Mouse (Mus musculus) forebrain, embryonic 14.5 days (tissue): ENCODE data around the gene 3110082I17Rik. TPM values are rescaled to one million over a fixed set of nuclear protein-coding genes. Genes with fewer than 3 reads are reported as not detected.

Experiments
- ATAC-seq: fragments of 200-750 bp; cut with Nextera tagmentation; 2 replicates; pipeline ENCODE4 v1.8.0; 2017; ENCODE audit warnings: mild to moderate bottlenecking, moderate library complexity
- DNase-seq: peaks from one replicate; pipeline ENCODE4 v3.0.0-alpha.2; 2015; ENCODE audit warnings: low spot score
- H3K27ac ChIP-seq: fragments of 300-500 bp; sonication (generic); 2 replicates; pipeline ENCODE4 v1.5.1; 2014; ENCODE audit warnings: low read depth, mild to moderate bottlenecking, control low read depth, low read length, moderate library complexity
- H3K27me3 ChIP-seq: fragments of 300-500 bp; sonication (generic); replicated peaks from 2 replicates; pipeline ENCODE4 v1.6.1; 2014; ENCODE audit warnings: low read length, control low read depth, mixed read lengths; ENCODE audit not compliant: control insufficient read depth, insufficient read depth
- H3K36me3 ChIP-seq: fragments of 300-500 bp; sonication (generic); 2 replicates; pipeline ENCODE4 v1.6.1; 2014; ENCODE audit warnings: low read length, control low read depth; ENCODE audit not compliant: control insufficient read depth, insufficient read depth
- H3K4me1 ChIP-seq: fragments of 300-500 bp; sonication (generic); 2 replicates; pipeline ENCODE4 v1.6.1; 2014; ENCODE audit warnings: antibody characterized with exemption, low read length, control low read depth; ENCODE audit not compliant: control insufficient read depth, insufficient read depth
- H3K4me2 ChIP-seq: fragments of 300-500 bp; sonication (generic); 2 replicates; pipeline ENCODE4 v1.6.1; 2014; ENCODE audit warnings: mild to moderate bottlenecking, control low read depth, low read length
- H3K4me3 ChIP-seq: fragments of 300-500 bp; sonication (generic); 2 replicates; pipeline ENCODE4 v1.5.1; 2014; ENCODE audit warnings: low read depth, low read length, control low read depth
- H3K9ac ChIP-seq: fragments of 300-500 bp; sonication (generic); 2 replicates; pipeline ENCODE4 v1.6.1; 2014; ENCODE audit warnings: mild to moderate bottlenecking, low read length, control low read depth, moderate library complexity
- H3K9me3 ChIP-seq: fragments of 300-500 bp; sonication (generic); replicated peaks from 2 replicates; pipeline ENCODE4 v1.6.1; 2016; ENCODE audit warnings: low read length, control low read depth, mixed read lengths; ENCODE audit not compliant: control insufficient read depth
- WGBS: fragments of 180-500 bp; shearing (Covaris S2); extraction: QIAGEN DNeasy Blood & Tissue Kit; methylation state at CpG from one replicate; pipeline ENCODE4 v1.1.7; 2014; 5-methylcytosine and 5-hydroxymethylcytosine counted together
- polyA plus RNA-seq: library from polyadenylated mRNA; unstranded; fragments of >200 nt; fragmentation: Nextera tagmentation; extraction: Ambion mirVana; gene quantifications from 2 replicates; pipeline ENCODE4 v1.2.1, GENCODE M21; 2014

The 3110082I17Rik gene
- polyA plus RNA-seq, 1 experiment from 2014 or later: 14.9 TPM

DNA sequence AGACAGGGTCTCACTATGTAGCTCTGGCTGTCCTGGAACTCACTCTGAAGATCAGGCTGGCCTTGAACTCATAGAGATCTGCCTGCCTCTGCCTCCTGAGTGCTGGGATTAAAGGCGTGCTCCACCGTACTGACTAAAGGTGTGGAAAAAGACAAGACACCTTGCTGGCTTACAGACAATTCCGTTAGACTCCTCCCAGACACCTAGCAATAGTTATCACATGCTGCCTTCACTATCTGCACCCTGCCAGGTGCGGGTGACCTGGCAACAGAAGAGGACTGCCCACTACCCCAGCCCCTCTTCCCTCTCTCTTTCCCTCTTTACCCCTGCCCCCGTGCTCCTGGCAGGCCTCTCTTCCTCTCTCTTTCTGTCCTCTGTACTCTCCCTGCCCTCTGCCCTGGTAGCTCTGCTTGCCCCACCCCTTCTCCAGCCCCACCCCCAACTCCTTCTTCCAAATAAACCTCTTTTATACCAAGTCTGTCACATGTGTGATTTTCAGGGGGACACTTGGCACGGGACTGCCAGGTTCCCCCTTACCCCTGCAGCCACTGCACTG is 86.4 kb downstream of the 3110082I17Rik start:
- Histone ChIP-seq H3K4me1 (peaks cover 9% of the 10 kb centered on the region), H3K36me3 (no peaks in the 10 kb centered on the region), H3K9me3 (no peaks in the 10 kb centered on the region), H3K27ac (no peak overlapping the region), H3K4me3 (no peak overlapping the region), H3K4me2 (no peak overlapping the region), H3K27me3 (no peaks in the 10 kb centered on the region), H3K9ac (no peak overlapping the region)
- DNase-seq: no peak
- WGBS: 83% methylated on average over 6 of the region's 6 CpGs
- ATAC-seq: no peak

DNA sequence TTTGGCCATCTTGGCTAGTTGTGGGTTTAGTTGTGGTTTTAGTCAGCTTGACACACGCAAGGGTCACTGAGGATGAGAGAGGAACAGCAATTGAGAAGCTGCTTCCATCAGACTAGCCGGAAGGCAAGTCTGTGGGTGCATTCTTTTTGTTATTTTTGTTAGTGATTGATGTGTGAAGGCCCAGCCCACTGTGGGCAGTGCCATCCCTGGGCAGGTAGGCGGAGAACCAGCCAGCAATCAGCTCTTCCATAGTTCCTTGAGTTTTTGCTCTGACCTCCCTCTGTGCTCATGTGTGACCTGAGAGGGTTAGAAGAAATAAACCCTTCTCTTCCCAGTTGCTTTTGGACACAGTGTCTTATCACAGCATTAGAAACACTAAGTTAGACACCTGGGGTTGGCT is 87.2 kb downstream of the 3110082I17Rik start:
- no peak overlapping the region for H3K4me2 ChIP-seq
- no peak overlapping the region for H3K9ac ChIP-seq
- ATAC-seq: no peak
- no peaks in the 10 kb centered on the region for H3K27me3 ChIP-seq
- H3K4me3 ChIP-seq: no peak overlapping the region
- DNase-seq: no peak
- H3K9me3 ChIP-seq: no peaks in the 10 kb centered on the region
- H3K27ac ChIP-seq: no peak overlapping the region
- peaks cover 9% of the 10 kb centered on the region for H3K4me1 ChIP-seq
- 79% methylated on average over 3 of the region's 3 CpGs for WGBS
- H3K36me3 ChIP-seq: no peaks in the 10 kb centered on the region

DNA sequence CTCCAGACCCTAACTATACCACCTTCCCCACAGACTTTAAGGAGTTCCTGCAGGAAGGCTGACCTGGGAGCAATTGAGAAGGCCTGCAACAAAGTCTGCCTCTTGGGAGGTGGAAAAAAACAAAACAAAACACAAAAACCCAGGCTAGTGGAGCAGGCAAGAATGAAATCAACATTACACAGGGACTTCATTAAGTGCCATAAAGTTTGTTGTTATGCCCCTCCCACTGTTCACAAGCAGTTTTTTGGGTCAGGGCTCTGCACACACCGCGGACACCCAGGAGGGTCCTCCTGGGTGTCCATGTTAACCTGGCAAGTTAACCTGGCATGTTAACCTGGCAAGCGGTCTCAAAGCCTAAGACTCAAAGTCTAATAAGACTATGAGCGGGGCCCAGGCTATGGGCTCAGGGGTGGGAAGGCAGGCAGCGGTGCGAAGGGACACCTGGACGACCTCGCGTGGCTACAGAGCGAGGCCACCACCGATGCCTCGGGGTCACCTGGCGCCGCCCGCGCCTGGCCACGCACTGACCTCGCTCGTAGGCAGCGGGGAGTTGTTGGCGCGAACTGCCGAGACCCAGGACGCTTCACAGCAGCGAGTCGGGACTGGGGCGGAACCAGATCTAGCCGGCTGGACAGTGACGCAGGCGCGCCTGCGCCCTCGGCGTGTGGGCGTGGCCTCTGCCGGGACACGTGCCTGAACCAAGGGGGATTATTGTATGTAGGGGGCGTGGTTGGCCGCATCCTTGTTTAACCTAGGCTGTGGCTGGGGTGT is 88.5 kb downstream of the 3110082I17Rik start:
- Histone ChIP-seq H3K4me3 (peak overlapping the region; percentile 51), H3K4me1 (peaks cover 9% of the 10 kb centered on the region), H3K27me3 (no peaks in the 10 kb centered on the region), H3K27ac (peak overlapping the region; percentile 66), H3K36me3 (no peaks in the 10 kb centered on the region), H3K9ac (peak overlapping the region; percentile 84), H3K9me3 (no peaks in the 10 kb centered on the region), H3K4me2 (peak overlapping the region; percentile 92)
- DNase-seq: peak; percentile 93
- 2% methylated on average over 39 of the region's 39 CpGs for WGBS
- peak; percentile 96 for ATAC-seq

DNA sequence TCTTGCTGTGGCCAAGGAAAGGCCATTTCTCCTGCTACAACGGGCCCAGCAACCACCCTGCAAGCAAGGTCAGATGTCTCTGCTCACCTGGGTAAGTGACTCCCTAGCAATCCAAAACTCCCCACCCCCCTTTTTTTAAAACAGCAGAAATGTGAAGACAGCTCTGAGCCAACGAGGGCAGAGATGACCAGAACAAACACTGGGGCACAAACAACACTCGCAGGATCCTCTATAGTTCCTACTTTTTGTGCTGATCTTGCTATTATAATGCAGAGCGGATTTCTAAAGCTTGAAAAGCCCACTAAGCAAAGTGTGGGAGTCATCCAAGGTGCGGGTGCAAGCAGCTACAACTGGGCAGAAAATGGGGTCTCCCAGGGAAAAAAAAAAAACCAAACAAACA is 89.2 kb downstream of the 3110082I17Rik start:
- Histone ChIP-seq H3K4me3 (no peak overlapping the region), H3K9ac (peak overlapping the region; percentile 84), H3K27ac (no peak overlapping the region), H3K4me2 (peak overlapping the region; percentile 92), H3K9me3 (no peaks in the 10 kb centered on the region), H3K27me3 (no peaks in the 10 kb centered on the region), H3K36me3 (no peaks in the 10 kb centered on the region), H3K4me1 (peaks cover 9% of the 10 kb centered on the region)
- ATAC-seq: no peak
- no peak for DNase-seq
- 65% methylated on average over 5 of the region's 5 CpGs for WGBS

DNA sequence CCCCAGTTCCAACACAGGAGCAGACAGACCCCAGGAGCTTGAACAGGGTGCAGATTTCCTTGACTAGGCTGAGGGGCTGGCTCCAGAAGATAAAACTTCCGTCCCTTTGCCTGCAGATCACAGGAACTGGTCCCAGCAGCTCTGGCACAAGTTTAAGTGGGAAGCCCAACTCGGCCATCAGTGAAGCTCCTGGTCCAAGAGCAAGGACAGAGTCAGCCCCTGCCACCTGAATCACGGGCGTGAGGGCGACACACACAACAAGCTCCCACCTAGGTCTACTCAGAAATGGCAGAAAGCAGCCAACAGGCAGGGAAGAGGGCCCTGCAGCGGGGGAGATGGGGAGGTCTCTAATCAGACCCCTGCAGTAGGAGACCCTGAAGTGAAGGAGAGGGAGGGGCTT is 90.0 kb downstream of the 3110082I17Rik start:
- H3K9ac ChIP-seq: no peak overlapping the region
- WGBS: 86% methylated on average over 6 of the region's 6 CpGs
- peaks cover 9% of the 10 kb centered on the region for H3K4me1 ChIP-seq
- no peak overlapping the region for H3K27ac ChIP-seq
- no peaks in the 10 kb centered on the region for H3K27me3 ChIP-seq
- ATAC-seq: no peak
- H3K4me2 ChIP-seq: no peak overlapping the region
- no peaks in the 10 kb centered on the region for H3K9me3 ChIP-seq
- no peaks in the 10 kb centered on the region for H3K36me3 ChIP-seq
- no peak overlapping the region for H3K4me3 ChIP-seq
- no peak for DNase-seq

DNA sequence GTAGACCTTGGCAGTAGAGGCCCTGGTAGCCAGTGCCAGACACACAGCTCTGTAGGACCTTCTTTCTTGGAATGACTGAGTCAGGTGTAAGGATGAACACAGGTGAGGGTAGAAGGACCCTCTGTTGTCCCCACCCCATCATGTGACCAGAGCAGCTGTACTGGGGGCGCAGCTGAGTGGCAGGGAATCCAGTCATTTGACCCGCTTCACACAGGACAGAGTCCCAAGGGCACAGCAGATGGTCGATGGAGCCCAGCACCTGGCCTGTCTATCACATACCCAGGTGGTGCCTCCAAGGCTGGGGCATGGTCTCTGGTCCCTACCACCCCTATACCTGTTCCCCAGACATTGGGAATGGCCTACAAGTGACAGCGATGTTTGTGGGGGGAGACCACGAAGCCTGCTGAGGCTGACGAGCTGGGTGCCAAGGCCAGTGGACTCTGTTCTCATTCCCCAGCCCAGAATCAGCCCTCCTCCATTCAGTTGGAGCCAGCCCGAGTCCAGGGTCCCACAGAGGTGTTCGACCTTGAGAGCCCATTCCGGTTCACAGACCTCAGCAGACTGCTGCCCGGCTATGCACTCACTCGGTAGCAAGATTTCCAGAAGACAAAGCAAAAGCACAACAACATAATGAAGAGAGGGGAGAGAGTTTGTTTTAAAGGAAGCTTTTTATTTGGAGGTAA is 91.5 kb downstream of the 3110082I17Rik start:
- H3K4me3 ChIP-seq: no peak overlapping the region
- DNase-seq (no peak), ATAC-seq (no peak)
- no peaks in the 10 kb centered on the region for H3K9me3 ChIP-seq
- 80% methylated on average over 11 of the region's 11 CpGs for WGBS
- H3K4me2 ChIP-seq: no peak overlapping the region
- H3K4me1 ChIP-seq: peaks cover 9% of the 10 kb centered on the region
- no peaks in the 10 kb centered on the region for H3K36me3 ChIP-seq
- no peaks in the 10 kb centered on the region for H3K27me3 ChIP-seq
- H3K9ac ChIP-seq: no peak overlapping the region
- no peak overlapping the region for H3K27ac ChIP-seq

DNA sequence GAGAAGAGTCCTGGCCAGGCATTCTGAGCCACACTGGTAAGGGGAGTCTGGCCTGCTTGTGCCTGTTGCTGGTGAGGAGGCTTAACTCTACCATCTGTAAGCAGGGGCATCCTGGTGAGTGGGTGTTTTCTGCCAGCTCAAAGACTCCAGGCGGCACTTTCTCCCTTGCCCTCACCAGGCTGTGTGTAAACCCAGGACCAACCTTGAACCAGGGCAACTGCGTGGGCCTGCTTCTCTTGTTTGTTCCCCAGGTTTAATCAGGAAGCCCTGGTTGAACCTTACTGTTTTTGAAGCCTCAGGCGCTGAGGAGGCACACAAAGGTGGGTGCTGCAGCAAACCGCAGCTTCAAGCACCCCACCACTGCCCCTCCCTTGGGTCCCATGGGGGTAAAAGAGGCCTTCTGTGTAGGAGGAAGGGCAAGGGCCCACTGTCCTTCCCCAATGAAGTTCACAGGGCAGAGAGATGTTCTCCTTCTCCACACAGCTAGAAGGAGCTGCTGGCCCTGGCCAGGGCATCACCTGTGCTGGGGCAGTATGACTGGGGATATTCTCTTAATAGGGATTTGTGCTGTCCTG is 92.4 kb downstream of the 3110082I17Rik start:
- WGBS: 92% methylated on average over 4 of the region's 4 CpGs
- no peaks in the 10 kb centered on the region for H3K9me3 ChIP-seq
- no peak for ATAC-seq

DNA sequence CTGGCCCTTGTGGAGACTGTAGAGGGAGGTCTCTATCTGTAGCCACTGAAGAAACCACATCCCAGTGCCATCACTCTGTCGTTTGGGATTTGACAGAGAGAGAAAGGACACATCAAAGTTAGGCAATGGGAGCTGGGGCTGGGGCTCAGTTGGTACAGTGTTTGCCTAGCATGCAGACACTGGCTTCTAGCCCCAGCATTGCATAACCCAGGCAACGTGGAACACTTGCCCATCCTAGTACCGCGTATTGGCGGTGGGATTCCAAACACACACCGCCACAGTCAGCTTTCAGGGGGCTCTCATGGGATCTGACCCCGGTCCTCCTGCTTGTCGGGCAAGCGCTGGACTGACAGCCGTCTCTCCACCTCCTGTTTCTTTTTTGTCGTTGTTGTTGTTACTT is 93.8 kb downstream of the 3110082I17Rik start:
- H3K4me3 ChIP-seq: no peak overlapping the region
- H3K36me3 ChIP-seq: peaks cover 5% of the 10 kb centered on the region; the same call in 1 of the 2 replicates
- DNase-seq: no peak
- no peak overlapping the region for H3K27ac ChIP-seq
- H3K9ac ChIP-seq: no peak overlapping the region
- H3K27me3 ChIP-seq: no peaks in the 10 kb centered on the region
- no peaks in the 10 kb centered on the region for H3K9me3 ChIP-seq
- no peak overlapping the region for H3K4me2 ChIP-seq
- ATAC-seq: no peak
- H3K4me1 ChIP-seq: peaks cover 2% of the 10 kb centered on the region; the same call in 1 of the 2 replicates
- 81% methylated on average over 11 of the region's 11 CpGs for WGBS

More for the DNA sequence above, 92.4 kb downstream of the 3110082I17Rik start:
- Histone ChIP-seq H3K27me3 (no peaks in the 10 kb centered on the region), H3K36me3 (no peaks in the 10 kb centered on the region), H3K4me3 (no peak overlapping the region), H3K4me2 (no peak overlapping the region), H3K4me1 (peaks cover 9% of the 10 kb centered on the region), H3K9ac (no peak overlapping the region), H3K27ac (no peak overlapping the region)
- no peak for DNase-seq
